Mouse (Mus musculus) forelimb bud, embryonic 11.5 days (tissue): ENCODE data around the gene Rnf227.
A peak's percentile ranks its signal among the peaks of the same experiment; 100 is the strongest.

ENCODE experiments used
- DNase-seq: peaks from one replicate; pipeline ENCODE4 v3.0.0-alpha.2; 2012; ENCODE audit warnings: low read depth, low spot score

Gene Rnf227

DNA sequence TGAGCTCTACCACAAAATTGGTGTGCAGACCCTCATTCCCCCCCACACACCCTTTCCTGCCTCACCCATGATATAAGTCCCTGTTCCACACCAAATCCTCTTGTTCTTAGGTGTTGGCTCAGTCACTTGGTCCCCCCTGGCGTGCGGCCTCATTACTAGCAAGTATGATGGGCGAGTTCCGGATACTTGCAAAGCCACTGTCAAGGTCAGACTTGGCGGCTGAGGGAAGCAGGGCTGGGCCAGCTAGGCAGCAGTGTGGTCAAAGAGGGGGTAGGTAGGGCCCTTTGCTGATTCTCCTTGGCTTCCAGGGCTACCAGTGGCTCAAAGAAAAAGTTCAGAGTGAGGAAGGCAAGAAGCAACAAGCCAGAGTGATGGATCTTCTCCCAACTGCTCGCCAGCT, 9.1 kb upstream of the Rnf227 start:
- DNase-seq: no peak

DNA sequence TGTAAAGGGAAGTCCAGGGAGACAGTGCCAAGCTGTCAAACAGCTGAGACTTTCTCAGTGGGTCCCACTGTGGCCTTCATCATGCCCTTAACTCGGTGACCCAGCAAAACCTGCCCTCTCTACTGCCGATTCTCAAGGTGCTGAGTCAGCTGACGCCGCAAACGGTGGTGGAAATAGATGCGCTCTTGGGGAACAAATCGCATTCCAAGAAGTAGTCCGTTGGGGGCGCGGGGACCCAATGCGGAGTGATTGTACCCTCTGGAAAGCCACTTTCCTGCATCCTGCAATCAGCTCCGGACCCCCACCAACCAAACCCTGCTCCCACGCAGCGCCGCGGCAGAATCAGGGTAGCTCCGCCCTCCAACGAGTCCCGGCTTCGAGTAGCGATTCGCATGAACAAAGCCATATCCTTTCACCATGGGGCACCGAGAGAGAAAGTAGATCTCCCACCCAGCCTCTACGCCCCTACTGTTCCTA, 8.3 kb upstream of the Rnf227 start:
- DNase-seq: peak; percentile 78

DNA sequence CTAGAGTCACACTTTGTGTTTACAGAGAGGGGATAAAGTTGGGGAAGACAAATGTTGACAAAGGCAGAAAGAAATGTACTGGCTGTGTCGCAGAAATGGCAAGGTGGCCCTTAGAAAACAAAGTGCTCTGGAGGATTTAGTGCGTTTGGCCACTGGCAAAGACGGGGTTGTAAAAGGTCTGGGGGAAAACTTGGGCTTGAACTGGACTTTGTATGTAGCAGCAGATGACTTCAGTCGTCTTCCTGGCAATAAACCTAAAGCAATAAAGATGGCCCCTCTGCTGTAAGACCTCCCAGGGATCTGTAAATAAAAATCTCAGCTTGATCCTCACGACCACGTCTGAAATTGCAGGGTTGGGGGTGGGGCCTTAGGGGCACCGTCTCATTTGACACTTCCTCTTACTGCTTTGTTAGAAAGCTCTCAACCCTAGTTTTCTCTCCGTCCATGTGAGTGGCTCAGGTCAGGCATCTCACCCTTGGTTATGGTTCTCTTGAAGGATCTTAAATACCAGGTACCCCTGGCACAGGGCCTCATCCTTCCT, 7.5 kb upstream of the Rnf227 start:
- peak; percentile 29 for DNase-seq

GRCm38 (mm10) chr11:69333922-69334321, 6.3 kb upstream of the Rnf227 start:
- no peak for DNase-seq

DNA sequence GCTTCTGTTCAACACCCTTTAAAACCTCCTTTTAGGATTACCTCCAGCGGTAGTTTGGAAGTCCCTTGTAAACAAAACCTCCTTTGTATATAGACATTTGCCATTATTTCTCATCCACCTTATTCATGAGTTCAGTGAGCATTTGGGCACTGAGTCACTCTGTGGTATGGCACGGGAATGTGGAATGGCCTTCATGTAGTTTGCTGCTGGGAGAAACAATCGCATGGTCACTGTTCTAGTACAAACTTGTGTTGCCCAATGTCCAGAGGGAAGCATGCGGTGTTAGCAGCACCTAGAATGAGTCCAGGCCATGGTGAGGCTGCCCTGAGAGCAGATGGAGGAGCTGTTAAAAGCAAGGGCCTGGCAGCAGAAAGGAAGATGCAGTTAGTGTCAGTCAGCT, 5.5 kb upstream of the Rnf227 start:
- DNase-seq: no peak

GRCm38 (mm10) chr11:69346441-69346840, 6.2 kb downstream of the Rnf227 start:
- DNase-seq: no peak

GRCm38 (mm10) chr11:69356544-69356943, 16.3 kb downstream of the Rnf227 start:
- DNase-seq: no peak

DNA sequence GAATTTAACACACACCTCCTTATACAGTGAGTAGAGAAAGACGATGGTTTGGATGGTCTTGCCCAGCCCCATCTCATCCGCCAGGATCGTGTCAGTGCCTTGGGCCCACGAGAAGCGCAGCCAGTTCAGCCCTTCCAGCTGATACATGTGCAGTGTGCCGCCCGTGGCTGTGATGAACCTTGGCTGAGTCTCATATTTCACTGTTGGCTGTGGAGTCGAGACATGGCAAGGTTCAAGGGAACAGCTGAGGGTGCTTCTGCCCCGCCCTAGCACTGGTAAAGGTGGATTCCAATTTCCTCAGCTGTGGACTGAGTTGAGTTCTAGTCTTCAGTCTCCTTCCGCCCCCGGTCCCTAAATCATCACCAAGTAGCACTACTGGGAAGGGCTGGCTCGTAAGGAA, 17.4 kb downstream of the Rnf227 start:
- no peak for DNase-seq

- DNase-seq: no peak
Observed at GRCm38 (mm10) chr11:69362021-69362420, 21.8 kb downstream of the Rnf227 start.

- no peak for DNase-seq
Observed at GRCm38 (mm10) chr11:69362479-69362878, 22.2 kb downstream of the Rnf227 start.

DNA sequence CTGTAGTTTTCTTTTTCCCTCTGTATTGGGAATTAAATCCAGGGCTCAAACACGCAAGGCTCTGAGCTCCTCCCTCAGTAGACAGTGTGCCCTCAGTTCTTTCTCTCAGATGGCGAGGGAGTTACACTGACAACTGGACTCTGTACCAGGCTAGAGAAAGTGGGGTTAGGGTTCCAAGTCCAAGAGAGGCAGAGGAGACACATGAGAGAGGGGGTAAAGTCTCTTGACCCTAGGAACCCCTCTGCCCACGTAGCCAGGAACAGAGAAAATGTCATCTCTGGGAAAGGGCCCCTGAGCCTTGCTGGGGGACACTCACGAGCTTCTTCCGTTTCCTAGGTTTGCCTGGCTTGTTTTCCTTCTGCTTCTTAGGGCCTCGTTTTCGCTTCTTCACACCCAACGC, 24.1 kb downstream of the Rnf227 start:
- DNase-seq: no peak

- DNase-seq: no peak
Observed at GRCm38 (mm10) chr11:69364910-69365309, 24.6 kb downstream of the Rnf227 start.

GRCm38 (mm10) chr11:69365722-69366121, 25.5 kb downstream of the Rnf227 start:
- no peak for DNase-seq

GRCm38 (mm10) chr11:69366157-69366854, 26.0 kb downstream of the Rnf227 start:
- DNase-seq: peak; percentile 94

DNA sequence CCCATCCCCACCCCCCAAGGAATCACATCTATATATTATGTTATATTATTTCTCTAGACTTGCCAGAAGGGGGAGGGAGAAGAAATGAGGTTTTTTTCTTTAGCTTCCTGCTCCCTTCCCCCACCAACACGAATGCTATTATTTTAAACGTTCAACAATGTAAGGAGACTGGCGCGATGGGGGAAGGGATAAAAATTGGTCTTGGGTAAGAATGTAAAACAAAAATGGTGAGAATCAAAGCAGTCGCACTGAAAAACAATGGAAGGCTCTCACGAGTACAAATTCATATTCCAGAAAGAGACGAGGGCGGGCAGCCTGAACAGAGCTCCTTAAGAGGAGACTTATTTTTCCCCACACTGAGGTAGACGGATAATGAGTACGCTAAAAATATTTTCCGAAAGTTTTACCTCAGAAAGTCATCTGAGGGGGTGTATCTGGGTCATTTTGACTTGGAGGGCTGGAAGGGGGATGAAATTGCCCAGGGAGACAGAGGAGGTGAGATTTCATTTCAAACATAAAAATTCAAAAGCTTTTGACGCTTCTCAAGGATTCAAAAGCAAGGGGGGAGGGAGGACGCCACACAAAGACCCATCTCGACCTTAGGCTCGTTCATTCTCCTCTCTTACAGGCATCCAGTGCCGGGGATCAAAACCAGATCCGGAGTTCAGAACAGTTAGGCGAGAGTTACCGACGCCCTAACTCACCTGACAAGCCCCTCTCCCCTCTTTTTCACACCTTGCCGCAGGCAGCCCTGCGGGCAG, 26.8 kb downstream of the Rnf227 start:
- DNase-seq: no peak

- DNase-seq: no peak
Observed at GRCm38 (mm10) chr11:69367616-69368355, 27.5 kb downstream of the Rnf227 start.

GRCm38 (mm10) chr11:69368356-69369214, 28.3 kb downstream of the Rnf227 start:
- no peak for DNase-seq

GRCm38 (mm10) chr11:69369215-69369989, 29.1 kb downstream of the Rnf227 start, which contains the start of gene Chd3:
TSS of gene Chd3 (minus strand) at chr11:69369406.
- DNase-seq: no peak

DNA sequence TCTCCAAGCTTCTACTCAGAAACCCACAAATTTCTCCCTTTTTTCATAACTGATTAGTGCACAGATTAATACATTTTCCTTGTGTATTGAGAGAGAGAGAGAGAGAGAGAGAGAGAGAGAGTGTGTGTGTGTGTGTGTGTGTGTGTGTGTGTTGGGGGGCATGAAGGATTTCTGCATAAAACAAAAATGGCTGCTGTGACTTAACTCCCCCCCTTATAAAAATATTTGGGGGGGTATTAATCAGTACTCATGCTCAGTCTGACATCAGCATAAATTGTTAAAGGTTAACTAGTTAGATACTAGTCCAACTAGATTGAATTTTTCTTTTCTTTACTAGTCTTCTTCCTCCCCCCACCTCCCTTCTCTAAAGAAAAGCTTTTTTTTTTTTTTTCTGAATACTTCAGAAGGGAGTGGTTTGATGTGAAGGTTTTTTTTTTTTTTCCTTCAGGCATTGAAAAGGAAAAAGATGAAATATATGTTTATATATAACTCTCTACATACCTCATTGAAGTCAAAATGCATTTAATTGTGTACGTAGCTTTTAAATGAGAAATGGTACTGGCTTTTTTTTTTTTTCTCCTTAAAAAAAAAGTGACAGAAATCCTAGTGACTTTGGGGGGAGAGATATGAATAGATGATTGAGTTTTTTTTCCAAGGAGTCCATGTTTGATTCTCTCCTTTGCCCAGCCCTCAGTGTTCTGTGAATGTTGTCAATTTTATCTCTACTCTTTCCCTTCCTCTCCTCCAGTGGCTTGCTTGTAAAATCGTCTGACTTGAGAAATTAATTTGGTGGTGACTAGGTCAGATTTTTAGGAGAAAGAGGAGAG, 29.9 kb downstream of the Rnf227 start:
- DNase-seq: no peak
